Mouse (Mus musculus) stomach, embryonic 15.5 days (tissue): ENCODE data around the gene Nceh1. TPM values are rescaled to one million over a fixed set of nuclear protein-coding genes. Genes with fewer than 3 reads are reported as not detected.
A peak's percentile ranks its signal among the peaks of the same experiment; 100 is the strongest.

Source experiments
- ATAC-seq: fragments of 200-750 bp; cut with Nextera tagmentation; 2 replicates; pipeline ENCODE4 v1.8.0; 2017; ENCODE audit warnings: low read depth, moderate number of reproducible peaks, moderate TSS enrichment; ENCODE audit not compliant: insufficient read depth, low FRiP score
- H3K27ac ChIP-seq: fragments of 300-500 bp; sonication (generic); 2 replicates; pipeline ENCODE4 v1.5.1; 2015; ENCODE audit warnings: mild to moderate bottlenecking, inconsistent platforms
- H3K27me3 ChIP-seq: fragments of 300-500 bp; sonication (generic); replicated peaks from 2 replicates; pipeline ENCODE4 v1.6.1; 2015; ENCODE audit warnings: inconsistent platforms
- H3K36me3 ChIP-seq: fragments of 300-500 bp; sonication (generic); 2 replicates; pipeline ENCODE4 v1.6.1; 2015; ENCODE audit warnings: inconsistent platforms
- H3K4me1 ChIP-seq: fragments of 300-500 bp; sonication (generic); 2 replicates; pipeline ENCODE4 v1.6.1; 2015; ENCODE audit warnings: inconsistent platforms
- H3K4me2 ChIP-seq: fragments of 300-500 bp; sonication (generic); 2 replicates; pipeline ENCODE4 v1.6.1; 2015; ENCODE audit warnings: mild to moderate bottlenecking, inconsistent platforms
- H3K4me3 ChIP-seq: fragments of 300-500 bp; sonication (generic); replicated peaks from 2 replicates; pipeline ENCODE4 v1.5.1; 2015; ENCODE audit warnings: inconsistent platforms
- H3K9ac ChIP-seq: fragments of 300-500 bp; sonication (generic); 2 replicates; pipeline ENCODE4 v1.6.1; 2015; ENCODE audit warnings: inconsistent platforms
- H3K9me3 ChIP-seq: fragments of 300-500 bp; sonication (generic); 2 replicates; pipeline ENCODE4 v1.6.1; 2016; ENCODE audit warnings: inconsistent platforms
- WGBS: fragments of 180-500 bp; shearing (Covaris S2); methylation state at CpG from one replicate; pipeline ENCODE4 v1.1.7; 2015; 5-methylcytosine and 5-hydroxymethylcytosine counted together
- polyA plus RNA-seq: library from polyadenylated mRNA; unstranded; fragments of >200 nt; fragmentation: Nextera tagmentation; extraction: Ambion mirVana; gene quantifications from 2 replicates; pipeline ENCODE4 v1.2.1, GENCODE M21; 2015

Gene Nceh1
- polyA plus RNA-seq: 8.3 and 9.4 TPM in 2 replicates

GRCm38 (mm10) chr3:27182733-27183600, at the start of gene Nceh1:
Gene Nceh1, plus strand, starts transcription at chr3:27182965.
- H3K4me1 ChIP-seq: peaks cover 8% of the 10 kb centered on the region; the same call in 1 of the 2 replicates
- H3K36me3 ChIP-seq: no peaks in the 10 kb centered on the region
- 1% methylated on average over 54 of the region's 54 CpGs for WGBS
- peak within 1 kb of the TSS; percentile 97 for H3K4me2 ChIP-seq
- no peak within 1 kb of the TSS for H3K27ac ChIP-seq
- no peaks in the 10 kb centered on the region for H3K9me3 ChIP-seq
- ATAC-seq: peak; percentile 97
- H3K27me3 ChIP-seq: no peaks in the 10 kb centered on the region
- peak within 1 kb of the TSS; percentile 30; the same call in 1 of the 2 replicates for H3K9ac ChIP-seq
- peak within 1 kb of the TSS; percentile 62 for H3K4me3 ChIP-seq

- H3K27me3 ChIP-seq: no peaks in the 10 kb centered on the region
- no peaks in the 10 kb centered on the region for H3K4me1 ChIP-seq
- H3K4me3 ChIP-seq: no peak overlapping the region
- H3K27ac ChIP-seq: no peak overlapping the region
- no peaks in the 10 kb centered on the region for H3K9me3 ChIP-seq
- WGBS: 80% methylated on average over 8 of the region's 8 CpGs
- H3K9ac ChIP-seq: no peak overlapping the region
- peaks cover 15% of the 10 kb centered on the region for H3K36me3 ChIP-seq
- no peak overlapping the region for H3K4me2 ChIP-seq
- no peak for ATAC-seq
Measured at GRCm38 (mm10) chr3:27140101-27140500, 42.7 kb upstream of the Nceh1 start.

- no peak for ATAC-seq
- no peak overlapping the region for H3K27ac ChIP-seq
- H3K4me2 ChIP-seq: no peak overlapping the region
- H3K9ac ChIP-seq: no peak overlapping the region
- no peaks in the 10 kb centered on the region for H3K27me3 ChIP-seq
- no peak overlapping the region for H3K4me3 ChIP-seq
- no peaks in the 10 kb centered on the region for H3K9me3 ChIP-seq
- WGBS: 82% methylated on average over 7 of the region's 7 CpGs
- H3K36me3 ChIP-seq: peaks cover 7% of the 10 kb centered on the region
- no peaks in the 10 kb centered on the region for H3K4me1 ChIP-seq
Measured at GRCm38 (mm10) chr3:27143570-27143969, 39.2 kb upstream of the Nceh1 start.

- Histone ChIP-seq H3K27me3 (no peaks in the 10 kb centered on the region), H3K4me3 (no peak overlapping the region), H3K9ac (no peak overlapping the region), H3K36me3 (peaks cover 11% of the 10 kb centered on the region), H3K4me2 (no peak overlapping the region), H3K4me1 (no peaks in the 10 kb centered on the region), H3K9me3 (no peaks in the 10 kb centered on the region), H3K27ac (no peak overlapping the region)
- 87% methylated on average over 7 of the region's 7 CpGs for WGBS
- ATAC-seq: no peak
Measured at GRCm38 (mm10) chr3:27145733-27146132, 37.0 kb upstream of the Nceh1 start.

- ATAC-seq: peak; percentile 29
- H3K9me3 ChIP-seq: no peaks in the 10 kb centered on the region
Measured at GRCm38 (mm10) chr3:27153191-27153671, 29.5 kb upstream of the Nceh1 start.

GRCm38 (mm10) chr3:27153701-27154209, 29.0 kb upstream of the Nceh1 start, which contains the start of gene Ect2:
Gene Ect2, minus strand, starts transcription at chr3:27153878.
- H3K4me3 ChIP-seq: peak within 1 kb of the TSS; percentile 84
- peak within 1 kb of the TSS; percentile 80 for H3K27ac ChIP-seq
- no peaks in the 10 kb centered on the region for H3K9me3 ChIP-seq
- WGBS: under 1% methylated on average over 37 of the region's 37 CpGs
- H3K9ac ChIP-seq: peak within 1 kb of the TSS; percentile 73; the same call in 1 of the 2 replicates
- peak within 1 kb of the TSS; percentile 72 for H3K4me2 ChIP-seq
- H3K27me3 ChIP-seq: no peaks in the 10 kb centered on the region
- ATAC-seq: peak; percentile 97
- 0 out of 2 replicates have a peak, but pooled peaks cover 3% of the 10 kb centered on the region for H3K36me3 ChIP-seq
- H3K4me1 ChIP-seq: 0 out of 2 replicates have a peak, but pooled peaks cover 4% of the 10 kb centered on the region

More at GRCm38 (mm10) chr3:27153191-27153671, 29.5 kb upstream of the Nceh1 start:
- H3K27me3 ChIP-seq: no peaks in the 10 kb centered on the region
- H3K36me3 ChIP-seq: 0 out of 2 replicates have a peak, but pooled peaks cover 4% of the 10 kb centered on the region
- peak overlapping the region; percentile 70; the same call in 1 of the 2 replicates for H3K27ac ChIP-seq
- under 1% methylated on average over 30 of the region's 31 CpGs for WGBS
- H3K4me1 ChIP-seq: 0 out of 2 replicates have a peak, but pooled peaks cover 4% of the 10 kb centered on the region
- peak overlapping the region; percentile 84 for H3K4me3 ChIP-seq
- H3K9ac ChIP-seq: peak overlapping the region; percentile 73; the same call in 1 of the 2 replicates
- H3K4me2 ChIP-seq: peak overlapping the region; percentile 72

GRCm38 (mm10) chr3:27154280-27154679, 28.5 kb upstream of the Nceh1 start:
- H3K4me2 ChIP-seq: peak overlapping the region; percentile 52
- ATAC-seq: no peak
- H3K9me3 ChIP-seq: no peaks in the 10 kb centered on the region
- peak overlapping the region; percentile 80 for H3K27ac ChIP-seq
- H3K27me3 ChIP-seq: no peaks in the 10 kb centered on the region
- H3K9ac ChIP-seq: no peak overlapping the region
- H3K4me3 ChIP-seq: peak overlapping the region; percentile 84
- H3K36me3 ChIP-seq: no peaks in the 10 kb centered on the region
- 58% methylated on average over 2 of the region's 2 CpGs for WGBS
- 0 out of 2 replicates have a peak, but pooled peaks cover 4% of the 10 kb centered on the region for H3K4me1 ChIP-seq

GRCm38 (mm10) chr3:27155051-27155855, 27.5 kb upstream of the Nceh1 start:
- Histone ChIP-seq H3K9me3 (no peaks in the 10 kb centered on the region), H3K9ac (no peak overlapping the region), H3K4me2 (no peak overlapping the region), H3K4me1 (0 out of 2 replicates have a peak, but pooled peaks cover 4% of the 10 kb centered on the region), H3K4me3 (no peak overlapping the region), H3K27ac (peak overlapping the region; percentile 80), H3K36me3 (no peaks in the 10 kb centered on the region), H3K27me3 (no peaks in the 10 kb centered on the region)
- 22% methylated on average over 6 of the region's 6 CpGs for WGBS
- peak; percentile 12; the same call in 1 of the 2 replicates for ATAC-seq

GRCm38 (mm10) chr3:27155856-27156593, 26.7 kb upstream of the Nceh1 start:
- H3K27me3 ChIP-seq: no peaks in the 10 kb centered on the region
- ATAC-seq: no peak
- no peak overlapping the region for H3K4me2 ChIP-seq
- H3K4me3 ChIP-seq: no peak overlapping the region
- no peaks in the 10 kb centered on the region for H3K9me3 ChIP-seq
- H3K36me3 ChIP-seq: no peaks in the 10 kb centered on the region
- H3K9ac ChIP-seq: no peak overlapping the region
- 0 out of 2 replicates have a peak, but pooled peaks cover 4% of the 10 kb centered on the region for H3K4me1 ChIP-seq
- WGBS: 54% methylated on average over 9 of the region's 9 CpGs
- peak overlapping the region; percentile 80; the same call in 1 of the 2 replicates for H3K27ac ChIP-seq

- Histone ChIP-seq H3K4me1 (0 out of 2 replicates have a peak, but pooled peaks cover 4% of the 10 kb centered on the region), H3K4me2 (no peak overlapping the region), H3K4me3 (no peak overlapping the region), H3K27ac (peak overlapping the region; percentile 64; the same call in 1 of the 2 replicates), H3K36me3 (no peaks in the 10 kb centered on the region), H3K27me3 (no peaks in the 10 kb centered on the region), H3K9me3 (no peaks in the 10 kb centered on the region), H3K9ac (no peak overlapping the region)
- 55% methylated on average over 3 of the region's 3 CpGs for WGBS
- no peak for ATAC-seq
Measured at GRCm38 (mm10) chr3:27156594-27156949, 26.2 kb upstream of the Nceh1 start.

GRCm38 (mm10) chr3:27158910-27159309, 23.9 kb upstream of the Nceh1 start:
- H3K9me3 ChIP-seq: no peaks in the 10 kb centered on the region
- ATAC-seq: no peak

More at GRCm38 (mm10) chr3:27158910-27159309, 23.9 kb upstream of the Nceh1 start:
- WGBS: 38% methylated on average over 4 of the region's 4 CpGs
- no peaks in the 10 kb centered on the region for H3K36me3 ChIP-seq
- no peak overlapping the region for H3K9ac ChIP-seq
- no peak overlapping the region for H3K4me2 ChIP-seq
- no peaks in the 10 kb centered on the region for H3K4me1 ChIP-seq
- no peaks in the 10 kb centered on the region for H3K27me3 ChIP-seq
- H3K27ac ChIP-seq: no peak overlapping the region
- H3K4me3 ChIP-seq: no peak overlapping the region
